Mouse (Mus musculus): ENCODE measurements at regions not wholly inside any gene's neighbourhood (a gene's known extent, or its start where the extent isn't known, plus 50 kb on each side); places are given as distances from the start of the nearest gene placed in this dataset.

GRCm38 (mm10) chr11:111155023-111155422 is 89.1 kb downstream of the Kcnj2 start:
- Histone ChIP-seq H3K27ac (no peak overlapping the region), H3K4me2 (ENCODE audit: low read depth) (no peak overlapping the region), H3K27me3 (ENCODE audit: control insufficient read depth, insufficient read depth, low read length) (no peaks in the 10 kb centered on the region), H3K4me3 (ENCODE audit: insufficient read depth in 1 of 2, low read depth in 2 of 2, low read length in 2 of 2) (no peak overlapping the region), H3K36me3 (replicated peaks; ENCODE audit: control insufficient read depth, insufficient read depth, low read depth) (no peaks in the 10 kb centered on the region), H3K9me3 (ENCODE audit: control insufficient read depth, low read length) (no peaks in the 10 kb centered on the region), H3K4me1 (replicated peaks; ENCODE audit: control insufficient read depth in 2 of 2, insufficient read depth in 2 of 2, low read length in 1 of 2) (no peaks in the 10 kb centered on the region), H3K9ac (replicated peaks) (no peak overlapping the region)
- DNase-seq (ENCODE audit: low read depth in 3 of 3, low spot score in 3 of 3): no peak
- no peak for ATAC-seq (ENCODE audit: insufficient read depth)
- TF ChIP-seq EP300 (IDR thresholded peaks at IDR 0.05; ENCODE audit: low read depth): no peak
- TF ChIP-seq CTCF (IDR thresholded peaks at IDR 0.05; ENCODE audit: low read depth): no peak
- 61% methylated on average over 7 of the region's 7 CpGs for WGBS (ENCODE audit: insufficient replicate concordance)

- Histone ChIP-seq H3K27me3 (ENCODE audit: control insufficient read depth, insufficient read depth, low read length) (no peaks in the 10 kb centered on the region), H3K4me2 (ENCODE audit: low read depth) (no peak overlapping the region), H3K9ac (replicated peaks) (no peak overlapping the region), H3K27ac (no peak overlapping the region), H3K4me1 (replicated peaks; ENCODE audit: control insufficient read depth in 2 of 2, insufficient read depth in 2 of 2, low read length in 1 of 2) (no peaks in the 10 kb centered on the region), H3K36me3 (replicated peaks; ENCODE audit: control insufficient read depth, insufficient read depth, low read depth) (no peaks in the 10 kb centered on the region), H3K4me3 (ENCODE audit: insufficient read depth in 1 of 2, low read depth in 2 of 2, low read length in 2 of 2) (no peak overlapping the region), H3K9me3 (ENCODE audit: control insufficient read depth, low read length) (no peaks in the 10 kb centered on the region)
- ATAC-seq (ENCODE audit: insufficient read depth): no peak
- WGBS (ENCODE audit: insufficient replicate concordance): 70% methylated on average over 7 of the region's 7 CpGs
- DNase-seq (ENCODE audit: low read depth in 3 of 3, low spot score in 3 of 3): no peak
- TF ChIP-seq CTCF (IDR thresholded peaks at IDR 0.05; ENCODE audit: low read depth) (no peak), EP300 (IDR thresholded peaks at IDR 0.05; ENCODE audit: low read depth) (no peak)
Observed at GRCm38 (mm10) chr11:111155747-111156146, 89.8 kb downstream of the Kcnj2 start.

- Histone ChIP-seq H3K9ac (replicated peaks) (no peak overlapping the region), H3K9me3 (ENCODE audit: control insufficient read depth, low read length) (no peaks in the 10 kb centered on the region), H3K4me1 (replicated peaks; ENCODE audit: control insufficient read depth in 2 of 2, insufficient read depth in 2 of 2, low read length in 1 of 2) (no peaks in the 10 kb centered on the region)
Observed at GRCm38 (mm10) chr11:111159299-111159698, 93.3 kb downstream of the Kcnj2 start.

GRCm38 (mm10) chr11:111164907-111165306 is 98.9 kb downstream of the Kcnj2 start:
- ATAC-seq (ENCODE audit: insufficient read depth): no peak
- Histone ChIP-seq H3K27ac (no peak overlapping the region), H3K36me3 (replicated peaks; ENCODE audit: control insufficient read depth, insufficient read depth, low read depth) (no peaks in the 10 kb centered on the region), H3K4me3 (ENCODE audit: insufficient read depth in 1 of 2, low read depth in 2 of 2, low read length in 2 of 2) (no peak overlapping the region), H3K4me2 (ENCODE audit: low read depth) (no peak overlapping the region), H3K27me3 (ENCODE audit: control insufficient read depth, insufficient read depth, low read length) (no peaks in the 10 kb centered on the region), H3K9ac (replicated peaks) (no peak overlapping the region), H3K9me3 (ENCODE audit: control insufficient read depth, low read length) (no peaks in the 10 kb centered on the region), H3K4me1 (replicated peaks; ENCODE audit: control insufficient read depth in 2 of 2, insufficient read depth in 2 of 2, low read length in 1 of 2) (no peaks in the 10 kb centered on the region)
- DNase-seq (ENCODE audit: low read depth in 3 of 3, low spot score in 3 of 3): no peak
- TF ChIP-seq EP300 (IDR thresholded peaks at IDR 0.05; ENCODE audit: low read depth): no peak
- no peak for TF ChIP-seq CTCF (IDR thresholded peaks at IDR 0.05; ENCODE audit: low read depth)

More at GRCm38 (mm10) chr11:111159299-111159698, 93.3 kb downstream of the Kcnj2 start:
- Histone ChIP-seq H3K4me3 (ENCODE audit: insufficient read depth in 1 of 2, low read depth in 2 of 2, low read length in 2 of 2) (no peak overlapping the region), H3K36me3 (replicated peaks; ENCODE audit: control insufficient read depth, insufficient read depth, low read depth) (no peaks in the 10 kb centered on the region), H3K27me3 (ENCODE audit: control insufficient read depth, insufficient read depth, low read length) (no peaks in the 10 kb centered on the region), H3K4me2 (ENCODE audit: low read depth) (no peak overlapping the region), H3K27ac (no peak overlapping the region)
- no peak for DNase-seq (ENCODE audit: low read depth in 3 of 3, low spot score in 3 of 3)
- 51% methylated on average over 2 of the region's 2 CpGs for WGBS (ENCODE audit: insufficient replicate concordance)
- TF ChIP-seq EP300 (IDR thresholded peaks at IDR 0.05; ENCODE audit: low read depth): no peak
- no peak for ATAC-seq (ENCODE audit: insufficient read depth)

- Histone ChIP-seq H3K4me1 (replicated peaks; ENCODE audit: control insufficient read depth in 2 of 2, insufficient read depth in 2 of 2, low read length in 1 of 2) (no peaks in the 10 kb centered on the region), H3K4me3 (ENCODE audit: insufficient read depth in 1 of 2, low read depth in 2 of 2, low read length in 2 of 2) (no peak overlapping the region), H3K9ac (replicated peaks) (no peak overlapping the region), H3K9me3 (ENCODE audit: control insufficient read depth, low read length) (no peaks in the 10 kb centered on the region), H3K27ac (no peak overlapping the region), H3K4me2 (ENCODE audit: low read depth) (no peak overlapping the region), H3K36me3 (replicated peaks; ENCODE audit: control insufficient read depth, insufficient read depth, low read depth) (no peaks in the 10 kb centered on the region), H3K27me3 (ENCODE audit: control insufficient read depth, insufficient read depth, low read length) (no peaks in the 10 kb centered on the region)
- TF ChIP-seq CTCF (IDR thresholded peaks at IDR 0.05; ENCODE audit: low read depth) (no peak), EP300 (IDR thresholded peaks at IDR 0.05; ENCODE audit: low read depth) (no peak)
- ATAC-seq (ENCODE audit: insufficient read depth) (no peak), DNase-seq (ENCODE audit: low read depth in 3 of 3, low spot score in 3 of 3) (no peak)
- 42% methylated on average over 5 of the region's 5 CpGs for WGBS (ENCODE audit: insufficient replicate concordance)
Observed at GRCm38 (mm10) chr11:111170174-111170800, 104.3 kb downstream of the Kcnj2 start.

Data from liver, embryonic 14.5 days (tissue).